Mouse (Mus musculus) lung, embryonic 14.5 days (tissue): ENCODE data around the gene Ice2. TPM values are rescaled to one million over a fixed set of nuclear protein-coding genes. Genes with fewer than 3 reads are reported as not detected.

ENCODE experiments used
- ATAC-seq: fragments of 200-750 bp; cut with Nextera tagmentation; 2 replicates; pipeline ENCODE4 v1.8.0; 2017; ENCODE audit warnings: mild to moderate bottlenecking, moderate TSS enrichment, moderate library complexity; ENCODE audit not compliant: insufficient read depth
- DNase-seq: peaks from one replicate; pipeline ENCODE4 v3.0.0-alpha.2; 2015
- H3K27ac ChIP-seq: fragments of 300-500 bp; sonication (generic); 2 replicates; pipeline ENCODE4 v1.5.1; 2014; ENCODE audit warnings: low read depth, mild to moderate bottlenecking, moderate library complexity
- H3K27me3 ChIP-seq: fragments of 300-500 bp; sonication (generic); 2 replicates; pipeline ENCODE4 v1.6.1; 2014; ENCODE audit warnings: low read length, control low read depth; ENCODE audit not compliant: insufficient read depth
- H3K36me3 ChIP-seq: fragments of 300-500 bp; sonication (generic); 2 replicates; pipeline ENCODE4 v1.6.1; 2014; ENCODE audit warnings: control low read depth; ENCODE audit not compliant: insufficient read depth
- H3K4me1 ChIP-seq: fragments of 300-500 bp; sonication (generic); 2 replicates; pipeline ENCODE4 v1.6.1; 2014; ENCODE audit warnings: antibody characterized with exemption, control low read depth; ENCODE audit not compliant: insufficient read depth
- H3K4me2 ChIP-seq: fragments of 300-500 bp; sonication (generic); 2 replicates; pipeline ENCODE4 v1.6.1; 2014; ENCODE audit warnings: mild to moderate bottlenecking
- H3K4me3 ChIP-seq: fragments of 300-500 bp; sonication (generic); 2 replicates; pipeline ENCODE4 v1.5.1; 2014; ENCODE audit warnings: low read depth, low read length
- H3K9ac ChIP-seq: fragments of 300-500 bp; sonication (generic); 2 replicates; pipeline ENCODE4 v1.6.1; 2014
- H3K9me3 ChIP-seq: fragments of 300-500 bp; sonication (generic); 2 replicates; pipeline ENCODE4 v1.6.1; 2016; ENCODE audit warnings: low read depth, low read length, control low read depth
- CTCF ChIP-seq: IDR thresholded peaks from 2 replicates; pipeline ENCODE4 v1.5.1; 2016; ENCODE audit warnings: antibody characterized with exemption, low read depth
- WGBS: fragments of 180-500 bp; shearing (Covaris S2); extraction: QIAGEN DNeasy Blood & Tissue Kit; methylation state at CpG from one replicate; pipeline ENCODE4 v1.1.7; 2014; 5-methylcytosine and 5-hydroxymethylcytosine counted together
- polyA plus RNA-seq: library from polyadenylated mRNA; unstranded; fragments of >200 nt; fragmentation: Nextera tagmentation; extraction: Ambion mirVana; gene quantifications from 2 replicates; pipeline ENCODE4 v1.2.1, GENCODE M21; 2014

Gene Ice2
- polyA plus RNA-seq, 1 experiment from 2014 or later, result 24.0 TPM

- ATAC-seq (no peak), DNase-seq (no peak)
- no peak overlapping the region for H3K4me2 ChIP-seq
- H3K27ac ChIP-seq, result no peak overlapping the region
- H3K9me3 ChIP-seq, result no peaks in the 10 kb centered on the region
- 26% methylated on average over 1 of the region's 1 CpGs for WGBS
- H3K27me3 ChIP-seq, result no peaks in the 10 kb centered on the region
- TF ChIP-seq CTCF, result no peak
- no peak overlapping the region for H3K4me3 ChIP-seq
- H3K9ac ChIP-seq, result no peak overlapping the region
- H3K4me1 ChIP-seq, result 0 out of 2 replicates have a peak, but pooled peaks cover 2% of the 10 kb centered on the region
- H3K36me3 ChIP-seq, result 0 out of 2 replicates have a peak, but pooled peaks cover 3% of the 10 kb centered on the region
Measured at GRCm38 (mm10) chr9:69380546-69380945, 17.2 kb upstream of the Ice2 start.

- DNase-seq, result no peak
- Histone ChIP-seq H3K9ac (no peak overlapping the region), H3K36me3 (no peaks in the 10 kb centered on the region), H3K4me3 (no peak overlapping the region), H3K27me3 (no peaks in the 10 kb centered on the region), H3K4me1 (0 out of 2 replicates have a peak, but pooled peaks cover 2% of the 10 kb centered on the region), H3K4me2 (no peak overlapping the region), H3K27ac (no peak overlapping the region), H3K9me3 (no peaks in the 10 kb centered on the region)
- 60% methylated on average over 7 of the region's 7 CpGs for WGBS
- TF ChIP-seq CTCF, result peak; percentile 19; the same call in 1 of the 2 replicates
- ATAC-seq, result no peak
Measured at GRCm38 (mm10) chr9:69381741-69382140, 16.0 kb upstream of the Ice2 start.

DNA sequence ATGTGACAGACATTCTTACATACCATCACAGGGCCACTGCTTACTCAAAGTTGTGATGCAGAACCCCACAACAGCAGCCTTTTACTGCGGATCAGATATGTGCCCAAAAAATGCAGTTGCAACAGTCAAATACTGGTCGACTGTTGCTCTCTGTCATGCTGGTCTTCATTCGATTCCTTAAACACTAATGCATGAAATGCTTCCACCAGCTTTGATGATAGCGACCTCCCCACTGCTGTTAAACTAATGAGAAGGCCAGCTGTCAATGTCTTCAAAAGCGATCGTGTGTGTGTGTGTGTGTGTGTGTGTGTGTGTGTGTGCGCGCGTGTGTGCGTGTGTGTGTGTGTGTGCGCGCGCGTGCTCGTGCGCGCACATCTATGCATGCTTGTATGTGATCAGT, 13.2 kb upstream of the Ice2 start:
- Histone ChIP-seq H3K9ac (no peak overlapping the region), H3K27me3 (no peaks in the 10 kb centered on the region), H3K36me3 (no peaks in the 10 kb centered on the region), H3K9me3 (no peaks in the 10 kb centered on the region), H3K4me1 (0 out of 2 replicates have a peak, but pooled peaks cover 2% of the 10 kb centered on the region), H3K4me3 (no peak overlapping the region), H3K4me2 (0 out of 2 replicates have a peak overlapping the region, but pooled peaks have one; percentile 21), H3K27ac (peak overlapping the region; percentile 20; the same call in 1 of the 2 replicates)
- ATAC-seq (peak; percentile 53), DNase-seq (peak; percentile 57)
- TF ChIP-seq CTCF, result no peak
- 66% methylated on average over 17 of the region's 17 CpGs for WGBS

DNA sequence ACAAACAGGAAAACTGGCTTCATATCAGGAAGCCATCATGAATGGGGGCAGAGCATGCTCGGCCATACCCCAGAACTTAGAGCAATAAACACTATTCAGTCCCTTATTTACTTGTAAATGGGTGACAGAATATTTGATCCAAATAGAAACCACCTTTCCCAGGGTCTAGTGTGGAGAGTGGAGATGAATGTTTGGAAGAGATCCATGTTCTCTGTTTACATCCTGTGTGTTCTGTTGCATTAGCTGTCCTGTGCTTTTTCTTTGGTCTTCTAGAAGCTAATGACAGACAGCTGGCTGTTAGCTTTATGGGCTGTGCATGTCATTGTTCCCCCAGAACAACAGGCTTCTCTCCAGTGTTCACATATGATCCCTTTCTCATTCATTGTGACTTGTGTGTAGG, 12.8 kb upstream of the Ice2 start:
- ATAC-seq (peak; percentile 90), DNase-seq (peak; percentile 75)
- 0 out of 2 replicates have a peak, but pooled peaks cover 2% of the 10 kb centered on the region for H3K4me1 ChIP-seq
- H3K27me3 ChIP-seq, result no peaks in the 10 kb centered on the region
- no peak overlapping the region for H3K4me2 ChIP-seq
- WGBS, result 8% methylated on average over 1 of the region's 1 CpGs
- no peak overlapping the region for H3K4me3 ChIP-seq
- no peak overlapping the region for H3K9ac ChIP-seq
- H3K36me3 ChIP-seq, result no peaks in the 10 kb centered on the region
- TF ChIP-seq CTCF, result no peak
- H3K9me3 ChIP-seq, result no peaks in the 10 kb centered on the region
- H3K27ac ChIP-seq, result peak overlapping the region; percentile 33; the same call in 1 of the 2 replicates

DNA sequence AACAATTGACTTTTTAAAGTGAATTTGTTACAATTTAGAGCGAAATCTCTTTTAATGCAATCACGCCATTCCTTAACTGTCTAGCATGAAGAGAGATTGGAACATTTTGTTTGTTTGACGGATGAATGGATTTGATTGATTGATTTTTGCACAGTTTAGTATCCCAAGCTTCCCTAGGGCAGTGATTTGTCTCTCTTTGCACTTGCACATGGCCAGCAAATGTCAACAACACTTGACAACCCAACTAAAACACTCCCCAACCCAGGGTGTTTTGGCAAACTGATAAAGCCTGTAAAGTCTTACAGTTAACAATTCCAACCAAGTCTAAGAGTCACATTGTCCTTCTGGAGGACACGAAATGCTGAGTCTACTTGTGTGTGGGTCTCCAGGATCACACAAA, 10.4 kb upstream of the Ice2 start:
- Histone ChIP-seq H3K27me3 (no peaks in the 10 kb centered on the region), H3K9me3 (no peaks in the 10 kb centered on the region), H3K9ac (no peak overlapping the region), H3K4me3 (no peak overlapping the region), H3K27ac (no peak overlapping the region), H3K4me2 (no peak overlapping the region), H3K4me1 (0 out of 2 replicates have a peak, but pooled peaks cover 2% of the 10 kb centered on the region), H3K36me3 (no peaks in the 10 kb centered on the region)
- peak; percentile 58 for DNase-seq
- WGBS, result 40% methylated on average over 4 of the region's 4 CpGs
- no peak for TF ChIP-seq CTCF
- no peak for ATAC-seq

DNA sequence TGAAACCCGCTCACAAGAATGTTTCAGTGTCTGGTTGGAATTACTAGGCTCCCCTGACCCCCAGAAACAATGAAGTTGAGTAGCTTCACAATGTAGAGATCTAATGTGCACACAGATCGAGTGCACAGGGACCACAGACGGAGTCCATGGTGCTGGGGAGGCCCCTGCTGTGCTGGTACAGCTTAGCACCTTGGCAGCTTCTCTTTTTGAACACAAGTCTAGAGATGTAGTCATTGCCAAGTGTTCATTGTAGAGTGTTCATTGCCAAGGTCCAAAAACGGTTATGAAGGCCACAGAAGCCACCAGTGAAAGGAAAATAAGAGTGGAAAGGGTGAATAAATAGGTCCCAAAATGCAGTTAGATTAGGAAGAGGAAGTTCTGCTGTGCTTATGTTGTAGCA, 7.1 kb upstream of the Ice2 start:
- DNase-seq (no peak), ATAC-seq (no peak)
- H3K36me3 ChIP-seq, result no peaks in the 10 kb centered on the region
- no peaks in the 10 kb centered on the region for H3K27me3 ChIP-seq
- no peak overlapping the region for H3K27ac ChIP-seq
- WGBS, result 72% methylated on average over 4 of the region's 4 CpGs
- no peak overlapping the region for H3K4me2 ChIP-seq
- H3K9me3 ChIP-seq, result no peaks in the 10 kb centered on the region
- no peak overlapping the region for H3K4me3 ChIP-seq
- H3K9ac ChIP-seq, result no peak overlapping the region
- no peak for TF ChIP-seq CTCF
- no peaks in the 10 kb centered on the region for H3K4me1 ChIP-seq

- no peak for TF ChIP-seq CTCF
- WGBS, result 79% methylated on average over 5 of the region's 5 CpGs
- no peak overlapping the region for H3K4me2 ChIP-seq
- H3K9me3 ChIP-seq, result no peaks in the 10 kb centered on the region
- DNase-seq, result no peak
- no peak overlapping the region for H3K27ac ChIP-seq
- H3K36me3 ChIP-seq, result no peaks in the 10 kb centered on the region
- ATAC-seq, result no peak
- H3K27me3 ChIP-seq, result no peaks in the 10 kb centered on the region
- no peaks in the 10 kb centered on the region for H3K4me1 ChIP-seq
- no peak overlapping the region for H3K9ac ChIP-seq
- H3K4me3 ChIP-seq, result no peak overlapping the region
Measured at GRCm38 (mm10) chr9:69394234-69394633, 3.5 kb upstream of the Ice2 start.

DNA sequence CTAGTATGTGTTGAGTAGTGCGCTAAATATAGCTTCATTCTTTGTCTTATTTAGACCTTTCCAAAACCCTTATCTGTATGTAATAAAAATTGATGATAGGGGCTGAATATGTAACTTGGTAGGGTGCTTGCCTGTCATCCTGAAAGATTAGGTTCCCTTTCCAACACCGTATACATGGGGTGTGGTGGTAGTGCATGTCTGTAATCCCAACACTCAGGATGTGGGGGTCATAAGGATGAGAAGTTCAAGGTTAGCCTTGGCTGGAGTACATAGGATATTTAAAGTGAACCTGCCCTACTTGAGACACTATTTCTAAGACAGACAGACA, 310 bp upstream of the Ice2 start:
- Histone ChIP-seq H3K9ac (peak overlapping the region; percentile 91), H3K4me3 (peak overlapping the region; percentile 77), H3K27me3 (no peaks in the 10 kb centered on the region), H3K27ac (peak overlapping the region; percentile 96), H3K9me3 (no peaks in the 10 kb centered on the region), H3K4me2 (peak overlapping the region; percentile 83), H3K4me1 (no peaks in the 10 kb centered on the region), H3K36me3 (no peaks in the 10 kb centered on the region)
- ATAC-seq (peak; percentile 38; the same call in 1 of the 2 replicates), DNase-seq (no peak)
- WGBS, result 54% methylated on average over 2 of the region's 2 CpGs
- no peak for TF ChIP-seq CTCF
